In genomic region chr17:29660762-29661391, GRCm38 (mm10) we compare ENCODE assay signal across 8 mouse cellular contexts. TPM values are rescaled to one million over a fixed set of nuclear protein-coding genes. Genes with fewer than 3 reads are reported as not detected.
A peak's percentile ranks its signal among the peaks of the same experiment; 100 is the strongest.
DNase-seq lines count a peak whose midpoint lies in the region; ATAC-seq and TF ChIP-seq lines count a peak whose summit lies in the region.

No protein-coding gene starts in this region.

- H3K9ac ChIP-seq in hindbrain, embryonic 12.5 days, result peak overlapping the region; percentile 93

- H3K4me1 ChIP-seq in testis, adult 2 months (ENCODE audit: control insufficient read depth, insufficient read depth, low read length), result peaks cover 7% of the 10 kb centered on the region
- peaks cover 7% of the 10 kb centered on the region for H3K4me1 ChIP-seq in hindbrain, embryonic 12.5 days
- H3K4me1 ChIP-seq in midbrain, embryonic 10.5 days, result peaks cover 11% of the 10 kb centered on the region

- under 1% methylated on average over 41 of the region's 41 CpGs for WGBS in hindbrain, embryonic 12.5 days
- WGBS in midbrain, embryonic 10.5 days, result under 1% methylated on average over 38 of the region's 41 CpGs

- peak overlapping the region; percentile 87 for H3K4me2 ChIP-seq in hindbrain, embryonic 12.5 days (replicated peaks)

- H3K9me3 ChIP-seq in hindbrain, embryonic 12.5 days (replicated peaks), result no peaks in the 10 kb centered on the region
- H3K9me3 ChIP-seq in midbrain, embryonic 10.5 days (replicated peaks), result no peaks in the 10 kb centered on the region

- intact Hi-C loops in gastrocnemius, adult 2 months (cut with DNase I), result loop anchor here (2.0 kb wide), 1 partner anchor 56 kb away; the partner anchor contains the start of gene Ccdc167

- no peak for TF ChIP-seq POLR2A in testis, adult 2 months (IDR thresholded peaks at IDR 0.05; ENCODE audit: control insufficient read depth, low read depth, low read length)

- H3K4me3 ChIP-seq in gastrocnemius, adult 2 months, result peak overlapping the region; percentile 93
- peak overlapping the region; percentile 87 for H3K4me3 ChIP-seq in testis, adult 2 months (ENCODE audit: control insufficient read depth, low read depth, low read length)
- peak overlapping the region; percentile 96 for H3K4me3 ChIP-seq in hindbrain, embryonic 12.5 days
- peak overlapping the region; percentile 97 for H3K4me3 ChIP-seq in midbrain, embryonic 10.5 days

- H3K27ac ChIP-seq in gastrocnemius, adult 2 months, result peak overlapping the region; percentile 97
- peak overlapping the region; percentile 68 for H3K27ac ChIP-seq in testis, adult 2 months (ENCODE audit: control insufficient read depth, insufficient read depth, low read depth, low read length)
- H3K27ac ChIP-seq in hindbrain, embryonic 12.5 days, result peak overlapping the region; percentile 94
- H3K27ac ChIP-seq in midbrain, embryonic 10.5 days (replicated peaks), result peak overlapping the region; percentile 96

- TF ChIP-seq CTCF in gastrocnemius, adult 2 months (IDR thresholded peaks at IDR 0.05), result no peak
- no peak for TF ChIP-seq CTCF in testis, adult 2 months (IDR thresholded peaks at IDR 0.05; ENCODE audit: control insufficient read depth, insufficient read depth, insufficient replicate concordance, low read depth, low read length)

- DNase-seq in gastrocnemius, adult 2 months, result no peak
- no peak for DNase-seq in gastrocnemius, adult 18-20 months (ENCODE audit: low spot score)
- DNase-seq in testis, postnatal 14 days (ENCODE audit: low spot score), result no peak
- DNase-seq in midbrain, embryonic 10.5 days (ENCODE audit: low spot score), result no peak
- DNase-seq in urinary bladder, adult 18-20 months (ENCODE audit: low spot score in 2 of 2), result no peak
- no peak for DNase-seq in cerebellum, adult 9-10 months

- H3K36me3 ChIP-seq in testis, adult 2 months (ENCODE audit: control insufficient read depth, insufficient read depth, low read length), result peaks cover 1% of the 10 kb centered on the region; the same call in 1 of the 2 replicates
- peaks cover 14% of the 10 kb centered on the region for H3K36me3 ChIP-seq in hindbrain, embryonic 12.5 days
- peaks cover 31% of the 10 kb centered on the region for H3K36me3 ChIP-seq in midbrain, embryonic 10.5 days

- ATAC-seq in hindbrain, embryonic 12.5 days (ENCODE audit: low FRiP score), result peak; percentile 77; the same call in 1 of the 2 replicates

- H3K27me3 ChIP-seq in testis, adult 2 months (ENCODE audit: control insufficient read depth, insufficient read depth, low read length), result no peaks in the 10 kb centered on the region
- H3K27me3 ChIP-seq in hindbrain, embryonic 12.5 days, result no peaks in the 10 kb centered on the region
- H3K27me3 ChIP-seq in midbrain, embryonic 10.5 days (ENCODE audit: low read depth, poor library complexity, severe bottlenecking), result no peaks in the 10 kb centered on the region

RNA-seq across cellular contexts. Expression of gene Cmtr1, which starts 0.5 kb away (rescaled TPM):
- 10 to 100 TPM; 43.6 to 50.5 TPM for total RNA-seq in gastrocnemius, adult 2 months (2021)
- 10 to 100 TPM; 39.4 to 43.5 TPM for total RNA-seq in gastrocnemius, adult 18-20 months (2021)
- 23.8 and 25.7 TPM in 2 replicates for polyA plus RNA-seq in testis, adult 2 months (2012; rRNA removed)
- polyA plus RNA-seq in hindbrain, embryonic 12.5 days (2016; fragmentation: Nextera tagmentation; extraction: Ambion mirVana), result 141 and 170 TPM in 2 replicates
- polyA plus RNA-seq in midbrain, embryonic 10.5 days (2016; fragmentation: Nextera tagmentation; extraction: Ambion mirVana), result 126 and 137 TPM in 2 replicates

RNA-seq across cellular contexts. Expression of gene Gm28043, which starts 46.2 kb away (rescaled TPM):
- 1 to 10 TPM in 1 of 2 experiments, under 1 TPM in 1; 0.70 to 1.2 TPM for total RNA-seq in gastrocnemius, adult 2 months (2021)
- under 1 TPM; 0.66 to 0.71 TPM for total RNA-seq in gastrocnemius, adult 18-20 months (2021)
- 0.98 and 1.2 TPM in 2 replicates for polyA plus RNA-seq in testis, adult 2 months (2012; rRNA removed)
- 3.7 and 4.1 TPM in 2 replicates for polyA plus RNA-seq in hindbrain, embryonic 12.5 days (2016; fragmentation: Nextera tagmentation; extraction: Ambion mirVana)
- 2.4 and 3.0 TPM in 2 replicates for polyA plus RNA-seq in midbrain, embryonic 10.5 days (2016; fragmentation: Nextera tagmentation; extraction: Ambion mirVana)

RNA-seq across cellular contexts. Expression of gene Rnf8, which starts 46.3 kb away (rescaled TPM):
- total RNA-seq in gastrocnemius, adult 2 months (2021), result 10 to 100 TPM; 20.1 to 22.3 TPM
- 10 to 100 TPM; 17.4 to 20.1 TPM for total RNA-seq in gastrocnemius, adult 18-20 months (2021)
- polyA plus RNA-seq in testis, adult 2 months (2012; rRNA removed), result 19.7 and 21.0 TPM in 2 replicates
- 100 and 105 TPM in 2 replicates for polyA plus RNA-seq in hindbrain, embryonic 12.5 days (2016; fragmentation: Nextera tagmentation; extraction: Ambion mirVana)
- polyA plus RNA-seq in midbrain, embryonic 10.5 days (2016; fragmentation: Nextera tagmentation; extraction: Ambion mirVana), result 113 and 116 TPM in 2 replicates

RNA-seq across cellular contexts. Expression of gene Ccdc167, which starts 56.0 kb away (rescaled TPM):
- 1 to 10 TPM; 6.3 to 7.8 TPM for total RNA-seq in gastrocnemius, adult 2 months (2021)
- total RNA-seq in gastrocnemius, adult 18-20 months (2021), result 1 to 10 TPM; 5.9 to 6.3 TPM
- 1.5 and 1.6 TPM in 2 replicates for polyA plus RNA-seq in testis, adult 2 months (2012; rRNA removed)
- polyA plus RNA-seq in hindbrain, embryonic 12.5 days (2016; fragmentation: Nextera tagmentation; extraction: Ambion mirVana), result 14.0 and 15.3 TPM in 2 replicates
- polyA plus RNA-seq in midbrain, embryonic 10.5 days (2016; fragmentation: Nextera tagmentation; extraction: Ambion mirVana), result 15.1 and 16.2 TPM in 2 replicates
